Mouse (Mus musculus) kidney, embryonic 14.5 days (tissue): ENCODE data around the gene Ccer2. TPM values are rescaled to one million over a fixed set of nuclear protein-coding genes. Genes with fewer than 3 reads are reported as not detected.

Experiments
- ATAC-seq: fragments of 200-750 bp; cut with Nextera tagmentation; 2 replicates; pipeline ENCODE4 v1.8.0; 2017; ENCODE audit warnings: moderate number of reproducible peaks, mild to moderate bottlenecking, moderate TSS enrichment, moderate library complexity; ENCODE audit not compliant: low FRiP score, low TSS enrichment
- H3K27ac ChIP-seq: fragments of 300-500 bp; sonication (generic); 2 replicates; pipeline ENCODE4 v1.5.1; 2014; ENCODE audit warnings: low read depth, mild to moderate bottlenecking, low read length, moderate library complexity, mixed read lengths
- H3K27me3 ChIP-seq: fragments of 300-500 bp; sonication (generic); 2 replicates; pipeline ENCODE4 v1.6.1; 2014; ENCODE audit warnings: mild to moderate bottlenecking, low read length; ENCODE audit not compliant: control insufficient read depth, insufficient read depth
- H3K36me3 ChIP-seq: fragments of 300-500 bp; sonication (generic); 2 replicates; pipeline ENCODE4 v1.6.1; 2014; ENCODE audit warnings: low read length, mixed read lengths; ENCODE audit not compliant: control insufficient read depth, insufficient read depth
- H3K4me1 ChIP-seq: fragments of 300-500 bp; sonication (generic); 2 replicates; pipeline ENCODE4 v1.6.1; 2014; ENCODE audit warnings: low read length, mixed read lengths; ENCODE audit not compliant: control insufficient read depth, insufficient read depth
- H3K4me2 ChIP-seq: fragments of 300-500 bp; sonication (generic); replicated peaks from 2 replicates; pipeline ENCODE4 v1.6.1; 2014; ENCODE audit warnings: low read depth, mild to moderate bottlenecking, low read length
- H3K4me3 ChIP-seq: fragments of 300-500 bp; sonication (generic); 2 replicates; pipeline ENCODE4 v1.5.1; 2014; ENCODE audit warnings: mild to moderate bottlenecking, low read length
- H3K9ac ChIP-seq: fragments of 300-500 bp; sonication (generic); 2 replicates; pipeline ENCODE4 v1.6.1; 2014; ENCODE audit warnings: low read depth, mild to moderate bottlenecking, low read length, moderate library complexity
- H3K9me3 ChIP-seq: fragments of 300-500 bp; sonication (generic); 2 replicates; pipeline ENCODE4 v1.6.1; 2016; ENCODE audit warnings: low read length; ENCODE audit not compliant: control insufficient read depth
- WGBS: fragments of 180-500 bp; shearing (Covaris S2); extraction: QIAGEN DNeasy Blood & Tissue Kit; methylation state at CpG from one replicate; pipeline ENCODE4 v1.1.7; 2014; 5-methylcytosine and 5-hydroxymethylcytosine counted together
- polyA plus RNA-seq: library from polyadenylated mRNA; unstranded; fragments of >200 nt; fragmentation: Nextera tagmentation; extraction: Ambion mirVana; gene quantifications from 2 replicates; pipeline ENCODE4 v1.2.1, GENCODE M21; 2014

The Ccer2 gene
- polyA plus RNA-seq, 1 experiment from 2014 or later, result not detected

DNA sequence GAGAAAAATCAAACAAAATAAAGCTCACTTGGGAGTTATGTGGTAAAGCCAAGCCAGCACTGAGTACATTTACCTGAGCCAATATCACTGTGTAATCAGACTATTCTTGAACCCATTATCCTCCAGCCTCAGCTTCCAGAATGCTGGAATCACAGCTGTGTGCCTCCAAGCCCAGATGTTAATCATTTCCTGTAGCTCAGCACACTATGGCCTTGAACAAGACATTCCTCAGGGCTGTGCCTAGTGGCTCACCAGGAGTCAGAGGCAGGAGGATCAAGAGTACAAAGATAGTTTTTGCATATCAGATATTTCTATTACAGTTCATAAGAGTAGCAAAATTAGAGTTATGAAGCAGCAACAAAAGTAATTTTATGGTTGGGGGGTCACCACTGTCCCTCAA is 35.7 kb downstream of the Ccer2 start:
- Histone ChIP-seq H3K27ac (no peak overlapping the region), H3K36me3 (no peaks in the 10 kb centered on the region; the same call in 1 of the 2 replicates), H3K9me3 (no peaks in the 10 kb centered on the region), H3K4me1 (peaks cover 16% of the 10 kb centered on the region), H3K4me2 (no peak overlapping the region), H3K27me3 (no peaks in the 10 kb centered on the region), H3K9ac (no peak overlapping the region), H3K4me3 (no peak overlapping the region)
- no peak for ATAC-seq

DNA sequence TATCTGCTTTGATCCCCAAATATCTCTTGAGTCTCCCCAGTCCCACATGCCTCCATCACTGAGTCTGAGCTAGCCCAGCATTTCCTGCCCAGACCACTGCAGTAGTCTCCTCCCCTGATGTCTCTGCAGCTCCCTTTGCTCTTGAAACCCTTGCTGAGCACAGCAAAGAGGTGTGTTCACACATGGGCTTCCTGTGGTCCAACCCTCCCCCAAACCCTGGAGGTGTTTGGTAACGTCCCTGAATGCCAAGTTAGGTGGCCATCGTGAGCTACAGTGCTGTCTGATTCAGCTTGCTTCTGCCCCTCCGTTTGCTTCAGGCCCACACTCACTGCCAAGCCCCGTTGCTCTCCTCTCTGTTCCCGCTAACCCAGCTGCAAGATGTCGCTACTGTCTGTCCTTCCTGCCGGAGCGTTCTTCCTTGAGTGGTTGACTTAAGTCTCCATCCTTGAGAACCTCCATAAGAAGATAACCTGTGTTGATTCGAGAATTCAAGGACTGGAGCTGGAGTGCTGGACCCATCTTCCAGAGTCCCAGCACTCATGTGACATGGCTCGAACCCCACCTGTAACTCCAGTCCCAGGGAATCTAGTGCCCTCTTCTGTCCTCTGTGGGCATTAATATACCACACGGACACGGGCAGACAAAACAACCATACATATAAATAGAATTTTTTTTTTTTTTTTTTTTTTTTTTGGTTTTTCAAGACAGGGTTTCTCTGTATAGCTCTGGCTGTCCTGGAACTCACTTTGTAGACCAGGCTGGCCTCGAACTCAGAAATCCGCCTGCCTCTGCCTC is 36.6 kb downstream of the Ccer2 start:
- no peak for ATAC-seq
- H3K9me3 ChIP-seq, result no peaks in the 10 kb centered on the region
- H3K9ac ChIP-seq, result no peak overlapping the region
- H3K4me3 ChIP-seq, result no peak overlapping the region
- no peak overlapping the region for H3K27ac ChIP-seq
- H3K36me3 ChIP-seq, result no peaks in the 10 kb centered on the region; the same call in 1 of the 2 replicates
- peaks cover 20% of the 10 kb centered on the region for H3K4me1 ChIP-seq
- WGBS, result 76% methylated on average over 13 of the region's 14 CpGs
- H3K4me2 ChIP-seq, result no peak overlapping the region
- no peaks in the 10 kb centered on the region for H3K27me3 ChIP-seq

DNA sequence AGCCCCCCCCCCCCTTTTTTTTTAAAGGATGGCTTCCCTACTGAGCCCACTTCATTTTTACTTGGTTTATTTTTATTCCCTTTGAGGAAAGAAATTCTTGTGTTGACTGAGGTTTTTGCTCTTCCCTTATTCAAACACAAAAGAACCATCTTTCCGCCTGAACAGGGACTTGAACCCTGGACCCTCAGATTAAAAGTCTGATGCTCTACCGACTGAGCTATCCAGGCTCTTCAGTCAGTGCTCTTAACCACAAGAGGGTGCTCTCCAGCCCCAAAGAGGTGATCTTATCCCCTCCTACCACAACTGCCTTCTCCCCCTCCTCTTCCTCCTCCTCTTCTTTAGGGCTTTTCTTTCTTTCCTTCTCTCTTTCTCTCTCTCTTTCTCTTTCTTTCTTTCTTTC is 37.9 kb downstream of the Ccer2 start:
- peaks cover 15% of the 10 kb centered on the region for H3K4me1 ChIP-seq
- H3K9me3 ChIP-seq, result no peaks in the 10 kb centered on the region
- WGBS, result 38% methylated on average over 2 of the region's 2 CpGs
- no peak overlapping the region for H3K4me2 ChIP-seq
- H3K4me3 ChIP-seq, result no peak overlapping the region
- H3K27ac ChIP-seq, result no peak overlapping the region
- no peaks in the 10 kb centered on the region for H3K36me3 ChIP-seq
- no peak for ATAC-seq
- no peaks in the 10 kb centered on the region for H3K27me3 ChIP-seq
- no peak overlapping the region for H3K9ac ChIP-seq

DNA sequence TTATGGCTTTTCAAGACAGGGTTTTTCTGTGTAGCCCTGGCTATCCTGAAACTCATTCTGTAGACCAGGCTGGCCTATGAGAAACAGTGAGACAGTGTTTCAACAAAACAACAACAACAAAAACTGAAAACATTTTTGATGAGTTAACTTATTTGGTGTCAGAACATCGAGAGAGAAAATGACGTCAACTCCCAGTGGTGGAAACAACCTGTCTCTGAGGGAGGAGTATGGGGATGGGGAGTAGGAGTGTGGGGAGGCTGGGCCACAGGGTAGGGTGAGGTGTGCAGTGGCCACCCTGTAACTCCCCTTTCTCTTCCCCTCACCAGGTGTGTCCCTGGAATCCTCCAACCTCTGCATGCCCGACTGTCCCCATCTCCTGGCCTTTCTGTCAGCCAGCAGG is 38.5 kb downstream of the Ccer2 start:
- H3K4me1 ChIP-seq, result peaks cover 9% of the 10 kb centered on the region; the same call in 1 of the 2 replicates
- ATAC-seq, result no peak
- 75% methylated on average over 3 of the region's 3 CpGs for WGBS

DNA sequence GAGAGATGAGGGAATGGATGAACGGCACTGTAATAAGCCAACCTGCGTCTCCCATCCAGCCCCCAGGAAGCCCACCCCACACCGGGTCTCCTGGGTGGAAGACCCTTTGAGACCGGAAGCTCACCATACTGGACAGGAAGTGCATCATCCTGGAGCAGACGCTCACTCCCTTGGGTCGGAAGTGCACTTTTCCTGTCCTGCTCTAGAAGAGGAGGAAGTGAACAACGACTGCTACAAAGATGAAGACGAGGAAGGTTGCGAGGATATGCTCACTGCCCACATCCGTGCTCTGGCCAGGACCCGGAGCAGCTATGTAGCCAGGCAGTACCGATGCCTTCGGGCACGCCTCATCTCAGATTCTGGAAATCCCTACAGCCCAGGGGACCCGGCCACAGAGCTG is 39.9 kb downstream of the Ccer2 start:
- H3K4me2 ChIP-seq, result peak overlapping the region; percentile 5

More for the DNA sequence above, 38.5 kb downstream of the Ccer2 start:
- no peak overlapping the region for H3K27ac ChIP-seq
- no peaks in the 10 kb centered on the region for H3K36me3 ChIP-seq
- no peaks in the 10 kb centered on the region for H3K9me3 ChIP-seq
- no peaks in the 10 kb centered on the region for H3K27me3 ChIP-seq
- no peak overlapping the region for H3K9ac ChIP-seq
- no peak overlapping the region for H3K4me2 ChIP-seq
- no peak overlapping the region for H3K4me3 ChIP-seq

DNA sequence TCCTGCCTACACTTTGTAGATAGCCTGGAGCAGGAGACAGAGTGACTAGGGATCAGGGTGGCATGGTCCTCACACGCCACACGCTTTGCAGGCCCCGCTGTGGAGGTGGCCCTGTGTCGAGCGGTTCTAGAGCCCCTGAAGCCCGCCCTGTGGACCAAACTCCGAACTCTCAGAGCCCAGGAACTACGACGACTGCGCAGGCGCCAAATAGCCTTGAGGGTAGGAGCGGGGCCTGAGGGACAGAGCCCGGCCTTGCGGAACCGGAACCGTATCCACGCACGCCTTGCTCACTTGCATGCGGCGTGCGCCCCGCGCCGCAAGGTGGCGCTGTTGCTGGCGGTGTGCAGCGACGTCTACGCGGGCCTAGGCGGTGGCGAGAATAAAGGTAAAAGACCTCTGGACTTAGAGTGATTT is 40.6 kb downstream of the Ccer2 start:
- 16% methylated on average over 32 of the region's 32 CpGs for WGBS
- no peaks in the 10 kb centered on the region for H3K9me3 ChIP-seq
- H3K27me3 ChIP-seq, result no peaks in the 10 kb centered on the region
- peaks cover 8% of the 10 kb centered on the region for H3K4me1 ChIP-seq
- peak overlapping the region; percentile 36 for H3K4me2 ChIP-seq
- peak overlapping the region; percentile 34; the same call in 1 of the 2 replicates for H3K27ac ChIP-seq
- peak overlapping the region; percentile 6 for H3K4me3 ChIP-seq
- H3K9ac ChIP-seq, result peak overlapping the region; percentile 1; the same call in 1 of the 2 replicates
- peak; percentile 84 for ATAC-seq
- H3K36me3 ChIP-seq, result no peaks in the 10 kb centered on the region

More for the DNA sequence above, 39.9 kb downstream of the Ccer2 start:
- H3K4me1 ChIP-seq, result 0 out of 2 replicates have a peak, but pooled peaks cover 4% of the 10 kb centered on the region
- no peak for ATAC-seq
- H3K4me3 ChIP-seq, result no peak overlapping the region
- H3K9me3 ChIP-seq, result no peaks in the 10 kb centered on the region
- WGBS, result 74% methylated on average over 15 of the region's 15 CpGs
- H3K27ac ChIP-seq, result peak overlapping the region; percentile 34; the same call in 1 of the 2 replicates
- no peaks in the 10 kb centered on the region for H3K27me3 ChIP-seq
- no peaks in the 10 kb centered on the region for H3K36me3 ChIP-seq
- no peak overlapping the region for H3K9ac ChIP-seq

DNA sequence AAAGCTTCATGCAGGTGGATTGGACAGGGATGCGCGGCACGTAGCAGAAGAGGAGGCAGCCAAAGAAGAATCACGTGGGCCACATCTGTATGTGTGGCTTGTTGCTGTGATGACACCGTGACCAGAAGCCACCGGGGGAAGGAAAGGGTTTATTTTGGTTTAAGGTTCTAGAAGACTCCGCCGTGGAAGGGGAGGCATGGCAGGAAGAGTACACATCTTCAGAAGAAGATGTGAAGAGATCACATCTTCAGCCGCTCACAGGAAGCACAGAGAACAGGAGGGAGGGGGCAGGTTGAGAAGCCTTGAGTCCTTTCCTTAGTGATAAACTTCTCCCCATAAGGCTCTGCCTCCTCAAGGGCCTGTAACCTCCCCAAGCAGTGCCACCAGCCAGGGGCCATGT is 44.0 kb downstream of the Ccer2 start:
- Histone ChIP-seq H3K4me2 (no peak overlapping the region), H3K27me3 (no peaks in the 10 kb centered on the region), H3K36me3 (no peaks in the 10 kb centered on the region), H3K9ac (no peak overlapping the region), H3K4me1 (peaks cover 31% of the 10 kb centered on the region), H3K27ac (no peak overlapping the region), H3K9me3 (no peaks in the 10 kb centered on the region), H3K4me3 (no peak overlapping the region)
- WGBS, result 94% methylated on average over 9 of the region's 9 CpGs
- ATAC-seq, result no peak

DNA sequence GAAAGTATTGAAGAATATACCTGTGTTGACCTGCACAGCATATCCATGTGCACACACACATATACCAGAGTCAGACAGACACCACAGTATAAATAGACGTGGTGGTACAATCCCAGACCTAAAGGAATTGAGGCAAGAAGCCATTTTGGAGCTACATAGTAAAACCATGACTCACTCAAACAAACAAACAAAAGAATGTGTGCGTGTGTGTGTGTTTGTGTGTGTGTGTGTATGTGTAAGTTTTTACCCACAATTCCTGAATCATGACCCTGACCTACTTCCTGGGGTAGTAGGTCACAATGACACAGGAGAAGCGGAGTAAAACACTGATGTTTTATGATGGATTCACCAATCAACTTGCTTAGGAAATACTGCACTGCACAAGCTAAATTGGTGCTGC is 45.5 kb downstream of the Ccer2 start:
- WGBS, result 55% methylated on average over 3 of the region's 3 CpGs
- no peak for ATAC-seq
- no peak overlapping the region for H3K4me3 ChIP-seq
- no peak overlapping the region for H3K9ac ChIP-seq
- H3K36me3 ChIP-seq, result no peaks in the 10 kb centered on the region
- peak overlapping the region; percentile 94 for H3K27ac ChIP-seq
- H3K9me3 ChIP-seq, result no peaks in the 10 kb centered on the region
- H3K4me2 ChIP-seq, result no peak overlapping the region
- H3K27me3 ChIP-seq, result no peaks in the 10 kb centered on the region
- H3K4me1 ChIP-seq, result peaks cover 31% of the 10 kb centered on the region

DNA sequence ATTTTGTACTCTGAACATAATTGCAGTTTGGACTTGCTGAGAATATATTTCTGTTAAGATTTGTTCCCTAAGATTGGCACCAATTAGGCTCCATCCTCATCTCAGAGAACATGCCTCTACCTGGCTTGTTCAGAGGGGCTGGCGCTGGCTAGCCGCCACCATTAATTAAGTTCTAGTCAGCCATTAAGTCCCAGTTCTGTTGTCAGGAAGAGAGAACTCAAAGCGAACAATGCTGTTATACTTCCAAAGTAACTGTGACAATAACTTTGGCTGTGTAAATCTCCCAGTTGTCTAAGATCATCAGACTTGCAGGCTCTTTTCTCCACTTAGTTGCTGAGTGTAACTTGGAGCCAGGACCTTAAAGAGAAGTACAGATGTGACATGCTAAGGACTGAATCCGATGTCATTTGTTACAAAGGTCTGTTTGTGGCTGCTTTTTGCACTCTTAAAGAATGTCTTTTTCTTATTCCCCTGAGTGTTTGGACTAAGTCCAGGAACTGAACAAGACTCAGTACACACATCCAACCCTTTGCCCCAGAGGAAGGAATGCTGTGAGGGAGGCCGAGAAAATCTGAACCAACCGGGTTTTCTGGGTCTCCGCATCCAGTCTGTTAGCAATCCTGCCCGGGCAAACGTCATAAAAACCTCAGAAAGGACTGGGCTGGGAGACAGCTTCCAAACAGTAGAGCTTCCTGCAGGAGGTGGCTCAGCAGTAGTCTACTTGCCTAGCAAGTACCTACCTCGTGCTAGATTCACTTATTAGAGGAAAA is 46.1 kb downstream of the Ccer2 start:
- Histone ChIP-seq H3K4me1 (peaks cover 27% of the 10 kb centered on the region), H3K9ac (peak overlapping the region; percentile 14; the same call in 1 of the 2 replicates), H3K27me3 (no peaks in the 10 kb centered on the region), H3K9me3 (no peaks in the 10 kb centered on the region), H3K36me3 (no peaks in the 10 kb centered on the region), H3K27ac (peak overlapping the region; percentile 94), H3K4me3 (no peak overlapping the region), H3K4me2 (peak overlapping the region; percentile 26; the same call in 1 of the 2 replicates)
- WGBS, result 16% methylated on average over 10 of the region's 10 CpGs
- peak; percentile 21; the same call in 1 of the 2 replicates for ATAC-seq
